ENCODE assay signal across 9 mouse cellular contexts in genomic region chr6:55950345-55951110, GRCm38 (mm10).
DNase-seq lines count a peak whose midpoint lies in the region; ATAC-seq and TF ChIP-seq lines count a peak whose summit lies in the region.
"Had no signal": no experiment of that assay in that cellular context is flagged by ENCODE, and none has a peak within 500 bp of the region (broad histone marks: within the 10 kb centered on the region; RNA-seq: fewer than 3 reads in every experiment).

No protein-coding gene starts in this region.

- DNase-seq in G1E (ENCODE audit: low spot score), result peak; percentile 2
- DNase-seq in adrenal gland, postnatal 25 days, result peak; percentile 49
- peak; percentile 81 for DNase-seq in embryonic facial prominence, embryonic 11.5 days (ENCODE audit: low spot score)
- DNase-seq in heart, postnatal 4 days, result peak; percentile 72
- DNase-seq in layer of hippocampus, adult 18-20 months (ENCODE audit: low spot score in 2 of 2), result peak; percentile 37 to 77
- DNase-seq in retina, embryonic 14.5 days (ENCODE audit: low spot score), result peak; percentile 87
- DNase-seq: liver, embryonic 13.5 days had no signal

- no peaks in the 10 kb centered on the region for H3K4me1 ChIP-seq in G1E (ENCODE audit: insufficient read depth, low read depth, low read length)
- no peaks in the 10 kb centered on the region for H3K4me1 ChIP-seq in embryonic facial prominence, embryonic 11.5 days (ENCODE audit: control insufficient read depth, insufficient read depth, low read length)
- no peaks in the 10 kb centered on the region for H3K4me1 ChIP-seq in lung, embryonic 15.5 days
- H3K4me1 ChIP-seq: liver, embryonic 13.5 days had no signal

- WGBS in embryonic facial prominence, embryonic 11.5 days, result 68% methylated on average over 8 of the region's 8 CpGs
- WGBS in lung, embryonic 15.5 days, result 62% methylated on average over 8 of the region's 8 CpGs

- H3K27me3 ChIP-seq in G1E (ENCODE audit: insufficient read depth, low read length), result no peaks in the 10 kb centered on the region
- no peaks in the 10 kb centered on the region for H3K27me3 ChIP-seq in embryonic facial prominence, embryonic 11.5 days (ENCODE audit: control insufficient read depth, insufficient read depth, low read length)
- H3K27me3 ChIP-seq in lung, embryonic 15.5 days, result no peaks in the 10 kb centered on the region
- H3K27me3 ChIP-seq: liver, embryonic 13.5 days had no signal

- no peaks in the 10 kb centered on the region for H3K9me3 ChIP-seq in G1E (replicated peaks)
- H3K9me3 ChIP-seq in embryonic facial prominence, embryonic 11.5 days (replicated peaks; ENCODE audit: control insufficient read depth, low read length), result no peaks in the 10 kb centered on the region
- no peaks in the 10 kb centered on the region for H3K9me3 ChIP-seq in lung, embryonic 15.5 days
- H3K9me3 ChIP-seq: liver, embryonic 13.5 days had no signal

- ATAC-seq in G1E (ENCODE audit: extremely low read depth, insufficient number of reproducible peaks, low FRiP score, poor library complexity, severe bottlenecking), result no peak
- peak; percentile 76; the same call in 1 of the 2 replicates for ATAC-seq in embryonic facial prominence, embryonic 11.5 days (replicated peaks; ENCODE audit: insufficient number of reproducible peaks, low FRiP score, low TSS enrichment, low read depth)
- ATAC-seq in lung, embryonic 15.5 days (ENCODE audit: borderline replicate concordance, extremely low read depth, low FRiP score, low TSS enrichment), result peak; percentile 59; the same call in 1 of the 2 replicates
- ATAC-seq in erythroblast, adult 5-6 weeks (replicated peaks; ENCODE audit: low FRiP score, poor library complexity, severe bottlenecking), result no peak

- H3K36me3 ChIP-seq in G1E (replicated peaks), result no peaks in the 10 kb centered on the region
- H3K36me3 ChIP-seq in embryonic facial prominence, embryonic 11.5 days (replicated peaks; ENCODE audit: control insufficient read depth, insufficient read depth, low read depth, low read length), result no peaks in the 10 kb centered on the region
- H3K36me3 ChIP-seq in lung, embryonic 15.5 days, result no peaks in the 10 kb centered on the region
- H3K36me3 ChIP-seq: liver, embryonic 13.5 days had no signal

- H3K4me3 ChIP-seq in G1E (ENCODE audit: low read depth, low read length), result no peak overlapping the region
- no peak overlapping the region for H3K4me3 ChIP-seq in embryonic facial prominence, embryonic 11.5 days (ENCODE audit: low read depth, low read length)
- no peak overlapping the region for H3K4me3 ChIP-seq in lung, embryonic 15.5 days
- H3K4me3 ChIP-seq: liver, embryonic 13.5 days had no signal

- H3K27ac ChIP-seq in embryonic facial prominence, embryonic 11.5 days (replicated peaks; ENCODE audit: low read depth, low read length), result no peak overlapping the region
- no peak overlapping the region for H3K27ac ChIP-seq in lung, embryonic 15.5 days
- H3K27ac ChIP-seq: liver, embryonic 13.5 days had no signal

- H3K9ac ChIP-seq in embryonic facial prominence, embryonic 11.5 days (replicated peaks; ENCODE audit: low read length), result no peak overlapping the region
- no peak overlapping the region for H3K9ac ChIP-seq in lung, embryonic 15.5 days
- H3K9ac ChIP-seq: liver, embryonic 13.5 days had no signal

- 0 out of 2 replicates have a peak, but pooled peaks have one; percentile 15 for TF ChIP-seq CTCF in G1E (IDR thresholded peaks at IDR 0.05; ENCODE audit: low read depth, low read length)

- H3K4me2 ChIP-seq in embryonic facial prominence, embryonic 11.5 days (ENCODE audit: low read depth, low read length), result no peak overlapping the region
- H3K4me2 ChIP-seq in lung, embryonic 15.5 days, result no peak overlapping the region
- H3K4me2 ChIP-seq: liver, embryonic 13.5 days had no signal

Comparison
In these comparisons a context has a peak if more than half of its experiments do, and no peak if none do; other contexts are left out.
1. ATAC-seq: peak in embryonic facial prominence, embryonic 11.5 days (single experiment) and lung, embryonic 15.5 days (single experiment); none in G1E (single experiment) and erythroblast, adult 5-6 weeks (single experiment).
2. DNase-seq: peak in every context shown above with its lines; median percentile 87 in retina, embryonic 14.5 days; 81 in embryonic facial prominence, embryonic 11.5 days; 72 in heart, postnatal 4 days; 57 in layer of hippocampus, adult 18-20 months; 49 in adrenal gland, postnatal 25 days; 2 in G1E.